Comparison of ENCODE assay signal across 12 mouse cellular contexts in the genomic region with DNA sequence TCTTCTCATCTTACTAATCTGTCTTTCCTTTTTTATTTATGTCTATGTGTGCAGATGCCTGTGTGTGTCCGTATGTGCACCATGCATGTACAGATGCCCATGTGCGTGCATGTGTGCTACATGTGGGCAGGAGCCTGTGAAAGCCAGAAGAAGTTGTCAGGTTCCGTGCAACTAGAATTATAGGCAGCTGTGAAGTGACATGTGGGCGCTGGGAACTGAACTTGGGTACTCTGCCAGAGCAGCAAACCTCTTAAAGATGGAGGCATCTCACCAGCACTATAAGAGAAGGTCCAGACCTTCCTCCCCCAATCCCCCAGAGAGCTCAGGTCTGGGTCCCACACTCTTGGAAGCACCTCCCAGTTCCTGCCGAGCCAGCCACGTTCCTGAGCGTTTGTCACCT. TPM values are rescaled to one million over a fixed set of nuclear protein-coding genes. Genes with fewer than 3 reads are reported as not detected.
A peak's percentile ranks its signal among the peaks of the same experiment; 100 is the strongest.
DNase-seq lines count a peak whose midpoint lies in the region; ATAC-seq lines count a peak whose summit lies in the region.
"Had no signal": no experiment of that assay in that cellular context is flagged by ENCODE, and none has a peak within 500 bp of the region (broad histone marks: within the 10 kb centered on the region; RNA-seq: fewer than 3 reads in every experiment).

No protein-coding gene starts in this region.

- H3K9ac ChIP-seq in heart, embryonic 15.5 days = no peak overlapping the region
- H3K9ac ChIP-seq in heart, embryonic 11.5 days (ENCODE audit: low read depth, low read length) = no peak overlapping the region
- no peak overlapping the region for H3K9ac ChIP-seq in midbrain, embryonic 11.5 days (ENCODE audit: low read length)
- H3K9ac ChIP-seq in midbrain, embryonic 16.5 days (ENCODE audit: low read depth, low read length) = no peak overlapping the region
- H3K9ac ChIP-seq in hindbrain, embryonic 14.5 days = no peak overlapping the region
- H3K9ac ChIP-seq in neural tube, embryonic 15.5 days (replicated peaks) = no peak overlapping the region
- H3K9ac ChIP-seq: liver, embryonic 13.5 days had no signal

- H3K36me3 ChIP-seq in heart, embryonic 15.5 days = no peaks in the 10 kb centered on the region
- H3K36me3 ChIP-seq in heart, embryonic 11.5 days (ENCODE audit: control insufficient read depth, insufficient read depth, low read length) = no peaks in the 10 kb centered on the region
- no peaks in the 10 kb centered on the region for H3K36me3 ChIP-seq in midbrain, embryonic 11.5 days (ENCODE audit: control insufficient read depth, insufficient read depth, low read length)
- H3K36me3 ChIP-seq in midbrain, embryonic 16.5 days (ENCODE audit: control insufficient read depth, insufficient read depth, low read length) = no peaks in the 10 kb centered on the region
- no peaks in the 10 kb centered on the region for H3K36me3 ChIP-seq in hindbrain, embryonic 14.5 days (replicated peaks; ENCODE audit: control insufficient read depth, insufficient read depth)
- H3K36me3 ChIP-seq in neural tube, embryonic 15.5 days = no peaks in the 10 kb centered on the region
- H3K36me3 ChIP-seq: liver, embryonic 13.5 days had no signal

- no peak overlapping the region for H3K27ac ChIP-seq in heart, embryonic 15.5 days
- no peak overlapping the region for H3K27ac ChIP-seq in heart, embryonic 11.5 days (ENCODE audit: low read depth, low read length)
- no peak overlapping the region for H3K27ac ChIP-seq in midbrain, embryonic 11.5 days (ENCODE audit: low read depth, low read length)
- H3K27ac ChIP-seq in midbrain, embryonic 16.5 days (ENCODE audit: low read length) = no peak overlapping the region
- no peak overlapping the region for H3K27ac ChIP-seq in hindbrain, embryonic 14.5 days
- H3K27ac ChIP-seq in neural tube, embryonic 15.5 days (replicated peaks) = no peak overlapping the region
- H3K27ac ChIP-seq: liver, embryonic 13.5 days; macrophage had no signal

- 0 out of 2 replicates have a peak overlapping the region, but pooled peaks have one; percentile 96 for H3K4me2 ChIP-seq in heart, embryonic 15.5 days
- H3K4me2 ChIP-seq in heart, embryonic 11.5 days = no peak overlapping the region
- H3K4me2 ChIP-seq in midbrain, embryonic 11.5 days = peak overlapping the region; percentile 99; the same call in 1 of the 2 replicates
- no peak overlapping the region for H3K4me2 ChIP-seq in midbrain, embryonic 16.5 days (ENCODE audit: low read length)
- peak overlapping the region; percentile 99; the same call in 1 of the 2 replicates for H3K4me2 ChIP-seq in hindbrain, embryonic 14.5 days (replicated peaks)
- peak overlapping the region; percentile 100; the same call in 1 of the 2 replicates for H3K4me2 ChIP-seq in neural tube, embryonic 15.5 days

- no peak for ATAC-seq in heart, embryonic 15.5 days (replicated peaks; ENCODE audit: insufficient number of reproducible peaks, insufficient read depth, low FRiP score, low read depth)
- no peak for ATAC-seq in heart, embryonic 11.5 days (replicated peaks; ENCODE audit: insufficient number of reproducible peaks, low FRiP score, low TSS enrichment)
- no peak for ATAC-seq in midbrain, embryonic 11.5 days (ENCODE audit: low FRiP score)
- no peak for ATAC-seq in midbrain, embryonic 16.5 days
- ATAC-seq in hindbrain, embryonic 14.5 days (ENCODE audit: low FRiP score) = no peak
- ATAC-seq in neural tube, embryonic 15.5 days (ENCODE audit: low FRiP score) = no peak

- H3K9me3 ChIP-seq in heart, embryonic 15.5 days (replicated peaks) = no peaks in the 10 kb centered on the region
- no peaks in the 10 kb centered on the region for H3K9me3 ChIP-seq in heart, embryonic 11.5 days (replicated peaks; ENCODE audit: control insufficient read depth, low read length)
- H3K9me3 ChIP-seq in midbrain, embryonic 11.5 days (ENCODE audit: control insufficient read depth, low read length) = no peaks in the 10 kb centered on the region
- no peaks in the 10 kb centered on the region for H3K9me3 ChIP-seq in midbrain, embryonic 16.5 days (replicated peaks; ENCODE audit: control insufficient read depth, low read length, poor library complexity, severe bottlenecking)
- H3K9me3 ChIP-seq in hindbrain, embryonic 14.5 days (ENCODE audit: control insufficient read depth, low read length) = no peaks in the 10 kb centered on the region
- H3K9me3 ChIP-seq in neural tube, embryonic 15.5 days (replicated peaks) = no peaks in the 10 kb centered on the region
- H3K9me3 ChIP-seq: liver, embryonic 13.5 days had no signal

- DNase-seq in midbrain, embryonic 11.5 days (ENCODE audit: low spot score, missing footprints) = no peak
- DNase-seq in hindbrain, embryonic 14.5 days (ENCODE audit: low spot score) = no peak
- no peak for DNase-seq in adrenal gland, adult 8-10 months
- DNase-seq in cerebellum, adult 18-20 months = no peak
- DNase-seq: B cell, adult 2 months; liver, embryonic 13.5 days had no signal

- peaks cover 93% of the 10 kb centered on the region for H3K27me3 ChIP-seq in heart, embryonic 15.5 days
- H3K27me3 ChIP-seq in heart, embryonic 11.5 days (ENCODE audit: control insufficient read depth, insufficient read depth, low read length) = peaks cover 88% of the 10 kb centered on the region
- H3K27me3 ChIP-seq in midbrain, embryonic 11.5 days (ENCODE audit: control insufficient read depth, insufficient read depth, low read length) = peaks cover 76% of the 10 kb centered on the region
- H3K27me3 ChIP-seq in midbrain, embryonic 16.5 days (ENCODE audit: control insufficient read depth, insufficient read depth, low read depth, low read length) = peaks cover 59% of the 10 kb centered on the region
- H3K27me3 ChIP-seq in hindbrain, embryonic 14.5 days (ENCODE audit: control insufficient read depth, insufficient read depth, low read length) = peaks cover 90% of the 10 kb centered on the region
- peaks cover 90% of the 10 kb centered on the region for H3K27me3 ChIP-seq in neural tube, embryonic 15.5 days (replicated peaks)

- peaks cover 45% of the 10 kb centered on the region for H3K4me1 ChIP-seq in heart, embryonic 15.5 days (replicated peaks)
- peaks cover 27% of the 10 kb centered on the region for H3K4me1 ChIP-seq in heart, embryonic 11.5 days (ENCODE audit: control insufficient read depth, insufficient read depth, low read length)
- H3K4me1 ChIP-seq in midbrain, embryonic 11.5 days (ENCODE audit: control insufficient read depth, insufficient read depth, low read length) = peaks cover 7% of the 10 kb centered on the region
- peaks cover 23% of the 10 kb centered on the region for H3K4me1 ChIP-seq in midbrain, embryonic 16.5 days (ENCODE audit: control insufficient read depth, insufficient read depth, low read length)
- H3K4me1 ChIP-seq in hindbrain, embryonic 14.5 days (replicated peaks; ENCODE audit: control insufficient read depth, insufficient read depth, low read length) = peaks cover 13% of the 10 kb centered on the region; the same call in 1 of the 2 replicates
- peaks cover 30% of the 10 kb centered on the region for H3K4me1 ChIP-seq in neural tube, embryonic 15.5 days

- 38% methylated on average over 7 of the region's 7 CpGs for WGBS in heart, embryonic 15.5 days
- 29% methylated on average over 7 of the region's 7 CpGs for WGBS in heart, embryonic 11.5 days (ENCODE audit: insufficient replicate concordance)
- 39% methylated on average over 7 of the region's 7 CpGs for WGBS in midbrain, embryonic 11.5 days
- 40% methylated on average over 7 of the region's 7 CpGs for WGBS in midbrain, embryonic 16.5 days
- 38% methylated on average over 7 of the region's 7 CpGs for WGBS in hindbrain, embryonic 14.5 days
- 35% methylated on average over 7 of the region's 7 CpGs for WGBS in neural tube, embryonic 15.5 days

- H3K4me3 ChIP-seq in heart, embryonic 15.5 days = peak overlapping the region; percentile 63; the same call in 1 of the 2 replicates
- no peak overlapping the region for H3K4me3 ChIP-seq in heart, embryonic 11.5 days (ENCODE audit: low read depth, low read length)
- H3K4me3 ChIP-seq in midbrain, embryonic 11.5 days (ENCODE audit: low read depth, low read length) = no peak overlapping the region
- no peak overlapping the region for H3K4me3 ChIP-seq in midbrain, embryonic 16.5 days (ENCODE audit: low read depth, low read length)
- H3K4me3 ChIP-seq in hindbrain, embryonic 14.5 days (replicated peaks; ENCODE audit: low read length) = no peak overlapping the region
- H3K4me3 ChIP-seq in neural tube, embryonic 15.5 days (replicated peaks) = no peak overlapping the region; the same call in 1 of the 2 replicates

RNA-seq across cellular contexts. Expression of gene Kcnj4, which starts 1.4 kb away (rescaled TPM):
- polyA plus RNA-seq in heart, embryonic 15.5 days (2015; fragmentation: Nextera tagmentation; extraction: Ambion mirVana) = 0.20 and 0.34 TPM in 2 replicates
- 0.20 TPM in 1 of 2 replicates, not detected in the other for polyA plus RNA-seq in heart, embryonic 11.5 days (2014; fragmentation: Nextera tagmentation; extraction: Ambion mirVana)
- not detected in 2 replicates for polyA plus RNA-seq in midbrain, embryonic 11.5 days (2014; fragmentation: Nextera tagmentation; extraction: Ambion mirVana)
- not detected in 2 replicates for polyA plus RNA-seq in midbrain, embryonic 16.5 days (2015; fragmentation: Nextera tagmentation; extraction: Ambion mirVana)
- not detected in 2 replicates for polyA plus RNA-seq in hindbrain, embryonic 14.5 days (2014; fragmentation: Nextera tagmentation; extraction: Ambion mirVana)
- not detected in 2 replicates for polyA plus RNA-seq in neural tube, embryonic 15.5 days (2015; fragmentation: Nextera tagmentation; extraction: Ambion mirVana)
- total RNA-seq in adrenal gland, adult 8-10 months (2022) = 1 to 10 TPM in 2 of 4 experiments, under 1 TPM in 2; 0.38 to 6.2 (median 2.8) TPM
- total RNA-seq: common myeloid progenitor, adult 5-6 weeks had no signal
- polyA plus RNA-seq: liver, embryonic 13.5 days; macrophage had no signal

RNA-seq across cellular contexts. Expression of gene Kdelr3, which starts 9.8 kb away (rescaled TPM):
- polyA plus RNA-seq in heart, embryonic 15.5 days (2015; fragmentation: Nextera tagmentation; extraction: Ambion mirVana) = 62.9 and 83.1 TPM in 2 replicates
- polyA plus RNA-seq in heart, embryonic 11.5 days (2014; fragmentation: Nextera tagmentation; extraction: Ambion mirVana) = 33.4 and 33.5 TPM in 2 replicates
- 14.9 and 16.4 TPM in 2 replicates for polyA plus RNA-seq in midbrain, embryonic 11.5 days (2014; fragmentation: Nextera tagmentation; extraction: Ambion mirVana)
- polyA plus RNA-seq in midbrain, embryonic 16.5 days (2015; fragmentation: Nextera tagmentation; extraction: Ambion mirVana) = 7.5 and 9.3 TPM in 2 replicates
- 8.1 and 10.1 TPM in 2 replicates for polyA plus RNA-seq in hindbrain, embryonic 14.5 days (2014; fragmentation: Nextera tagmentation; extraction: Ambion mirVana)
- 18.5 and 23.9 TPM in 2 replicates for polyA plus RNA-seq in neural tube, embryonic 15.5 days (2015; fragmentation: Nextera tagmentation; extraction: Ambion mirVana)
- 1 to 10 TPM; 2.1 to 5.3 (median 2.8) TPM for total RNA-seq in adrenal gland, adult 8-10 months (2022)
- total RNA-seq: common myeloid progenitor, adult 5-6 weeks had no signal
- polyA plus RNA-seq: macrophage had no signal

RNA-seq across cellular contexts. Expression of gene Ddx17, which starts 40.1 kb away (rescaled TPM):
- 28.5 and 34.2 TPM in 2 replicates for polyA plus RNA-seq in heart, embryonic 15.5 days (2015; fragmentation: Nextera tagmentation; extraction: Ambion mirVana)
- 50.6 and 60.1 TPM in 2 replicates for polyA plus RNA-seq in heart, embryonic 11.5 days (2014; fragmentation: Nextera tagmentation; extraction: Ambion mirVana)
- 81.9 and 82.6 TPM in 2 replicates for polyA plus RNA-seq in midbrain, embryonic 11.5 days (2014; fragmentation: Nextera tagmentation; extraction: Ambion mirVana)
- polyA plus RNA-seq in midbrain, embryonic 16.5 days (2015; fragmentation: Nextera tagmentation; extraction: Ambion mirVana) = 49.8 and 56.8 TPM in 2 replicates
- 87.3 and 92.4 TPM in 2 replicates for polyA plus RNA-seq in hindbrain, embryonic 14.5 days (2014; fragmentation: Nextera tagmentation; extraction: Ambion mirVana)
- 47.9 and 49.6 TPM in 2 replicates for polyA plus RNA-seq in neural tube, embryonic 15.5 days (2015; fragmentation: Nextera tagmentation; extraction: Ambion mirVana)
- 100 to 1,000 TPM; 277 to 438 (median 365) TPM for total RNA-seq in adrenal gland, adult 8-10 months (2022)

RNA-seq across cellular contexts. Expression of gene Csnk1e, which starts 51.1 kb away (rescaled TPM):
- polyA plus RNA-seq in heart, embryonic 15.5 days (2015; fragmentation: Nextera tagmentation; extraction: Ambion mirVana) = 74.9 and 81.9 TPM in 2 replicates
- polyA plus RNA-seq in heart, embryonic 11.5 days (2014; fragmentation: Nextera tagmentation; extraction: Ambion mirVana) = 73.2 and 91.0 TPM in 2 replicates
- polyA plus RNA-seq in midbrain, embryonic 11.5 days (2014; fragmentation: Nextera tagmentation; extraction: Ambion mirVana) = 175 and 182 TPM in 2 replicates
- polyA plus RNA-seq in midbrain, embryonic 16.5 days (2015; fragmentation: Nextera tagmentation; extraction: Ambion mirVana) = 193 and 218 TPM in 2 replicates
- polyA plus RNA-seq in hindbrain, embryonic 14.5 days (2014; fragmentation: Nextera tagmentation; extraction: Ambion mirVana) = 184 and 213 TPM in 2 replicates
- 178 and 216 TPM in 2 replicates for polyA plus RNA-seq in neural tube, embryonic 15.5 days (2015; fragmentation: Nextera tagmentation; extraction: Ambion mirVana)
- 100 to 1,000 TPM in 2 of 4 experiments, 10 to 100 TPM in 2; 80.4 to 126 (median 97.1) TPM for total RNA-seq in adrenal gland, adult 8-10 months (2022)

Comparison
In these comparisons a context has a peak if more than half of its experiments do, and no peak if none do; other contexts are left out.
1. H3K4me2 ChIP-seq: peak in heart, embryonic 15.5 days (single experiment), midbrain, embryonic 11.5 days (single experiment), hindbrain, embryonic 14.5 days (single experiment) and neural tube, embryonic 15.5 days (single experiment); none in heart, embryonic 11.5 days (single experiment) and midbrain, embryonic 16.5 days (single experiment).